In genomic region chr6:99994026-99994425, GRCm38 (mm10) we compare ENCODE assay signal across 11 mouse cellular contexts.
A peak's percentile ranks its signal among the peaks of the same experiment; 100 is the strongest.
DNase-seq lines count a peak whose midpoint lies in the region; ATAC-seq lines count a peak whose summit lies in the region.
"Had no signal": no experiment of that assay in that cellular context is flagged by ENCODE, and none has a peak within 500 bp of the region (broad histone marks: within the 10 kb centered on the region; RNA-seq: fewer than 3 reads in every experiment).

No protein-coding gene starts in this region.

- peak; percentile 72 to 76 for DNase-seq in cerebellum, postnatal 10 days
- DNase-seq in left cerebral cortex, postnatal 4 days, result peak; percentile 68
- DNase-seq in left cerebral cortex, adult 11 months (ENCODE audit: low spot score), result no peak
- DNase-seq in 3T3-L1 (ENCODE audit: low read depth, low spot score), result peak; percentile 22
- DNase-seq in brain, adult 2 months (ENCODE audit: low read depth, low spot score), result peak; percentile 16
- DNase-seq in thymus, adult 18-20 months, result no peak
- DNase-seq in neural tube, embryonic 10.5 days (ENCODE audit: extremely low spot score, low spot score), result no peak
- DNase-seq: cerebellum, adult 8-10 months; heart, postnatal 36 days; thymus, postnatal 4 days had no signal

- intact Hi-C loops in left cerebral cortex, postnatal 4 days (cut with DNase I), result no loop called here

- no peak for ATAC-seq in cerebellum, adult (ENCODE audit: insufficient number of reproducible peaks, low FRiP score, low TSS enrichment)

Comparison
In these comparisons a context has a peak if more than half of its experiments do, and no peak if none do; other contexts are left out.
1. DNase-seq: peak in cerebellum, postnatal 10 days (2 of 2), left cerebral cortex, postnatal 4 days (single experiment), 3T3-L1 (single experiment) and brain, adult 2 months (single experiment); none in left cerebral cortex, adult 11 months (single experiment), thymus, adult 18-20 months (0 of 2) and neural tube, embryonic 10.5 days (single experiment).